Mouse (Mus musculus) kidney, adult 2 months (tissue): ENCODE measurements around the gene Akr1b3. TPM values are rescaled to one million over a fixed set of nuclear protein-coding genes. Genes with fewer than 3 reads are reported as not detected.
"Not testable (repeated sequence)": the region's sequence is repeated elsewhere in the genome, so short reads cannot be mapped to it uniquely, and the experiment has no call there.

Source experiments
- DNase-seq: peaks from one replicate; pipeline ENCODE4 v3.0.0; 2021
- H3K27ac ChIP-seq: fragments of 200-500 bp; 2 replicates; pipeline ENCODE4 v1.5.1; 2012; ENCODE audit warnings: low read depth, low read length, control low read depth, inconsistent platforms; ENCODE audit not compliant: insufficient read depth
- H3K27me3 ChIP-seq: fragments of 200-500 bp; replicated peaks from 2 replicates; pipeline ENCODE4 v1.6.1; 2012; ENCODE audit warnings: mild to moderate bottlenecking, moderate library complexity, low read length, inconsistent platforms; ENCODE audit not compliant: control insufficient read depth, insufficient read depth
- H3K36me3 ChIP-seq: fragments of 200-500 bp; 2 replicates; pipeline ENCODE4 v1.6.1; 2012; ENCODE audit warnings: mild to moderate bottlenecking, moderate library complexity, low read length, inconsistent platforms; ENCODE audit not compliant: control insufficient read depth, insufficient read depth
- H3K4me1 ChIP-seq: fragments of 200-500 bp; 2 replicates; pipeline ENCODE4 v1.6.1; 2011; ENCODE audit warnings: low read length; ENCODE audit not compliant: control insufficient read depth, insufficient read depth
- H3K4me3 ChIP-seq: fragments of 200-500 bp; 2 replicates; pipeline ENCODE4 v1.5.1; 2011; ENCODE audit warnings: mild to moderate bottlenecking, low read depth, low read length, control low read depth; ENCODE audit not compliant: insufficient read depth
- CTCF ChIP-seq: fragments of 200-500 bp; conservative IDR thresholded peaks from 2 replicates; pipeline ENCODE4 v1.5.1; 2011; ENCODE audit warnings: low read depth, mild to moderate bottlenecking, control low read depth, low read length, moderate library complexity, mixed read lengths; ENCODE audit not compliant: insufficient read depth, insufficient read length
- POLR2A ChIP-seq: fragments of 200-500 bp; IDR thresholded peaks from one replicate; pipeline ENCODE4 v1.6.1; 2011; ENCODE audit warnings: low read depth, low read length, control low read depth
- WGBS: fragments of 180-500 bp; shearing (Covaris S2); methylation state at CpG from one replicate; pipeline ENCODE4 v1.1.7; 2018; 5-methylcytosine and 5-hydroxymethylcytosine counted together
- polyA plus RNA-seq: library from polyadenylated mRNA; depleted of rRNA; stranded (reverse); fragments of >200 nt; gene quantifications from 2 replicates; pipeline ENCODE4 v1.2.3, GENCODE M21; 2012

The Akr1b3 gene
- polyA plus RNA-seq, 1 experiment: 208 TPM

DNA sequence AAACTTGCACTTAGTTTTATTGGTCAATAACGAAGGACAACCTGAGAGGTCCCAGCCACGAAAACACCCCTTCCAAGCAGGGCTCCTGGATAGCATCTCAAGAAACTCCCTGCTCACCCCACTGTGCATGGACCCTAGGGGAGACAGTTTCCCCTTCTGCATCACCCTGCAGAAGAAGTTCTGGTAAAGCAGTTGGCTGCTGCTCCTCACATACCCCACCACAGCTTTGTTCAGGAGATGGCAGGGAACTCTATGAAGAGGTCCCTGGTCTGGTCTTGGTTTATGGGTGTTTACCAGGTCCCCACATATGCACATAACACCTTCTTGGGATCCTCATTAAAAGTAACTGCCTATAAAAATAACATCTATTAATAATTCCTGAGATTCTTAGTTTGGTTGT lies 25.2 kb upstream of the Akr1b3 start:
- no peak overlapping the region for H3K4me3 ChIP-seq
- no peak overlapping the region for H3K27ac ChIP-seq
- no peak for TF ChIP-seq POLR2A
- TF ChIP-seq CTCF: no peak
- H3K27me3 ChIP-seq: no peaks in the 10 kb centered on the region
- no peaks in the 10 kb centered on the region for H3K36me3 ChIP-seq
- no peak for DNase-seq
- H3K4me1 ChIP-seq: no peaks in the 10 kb centered on the region
- 88% methylated on average over 2 of the region's 2 CpGs for WGBS

DNA sequence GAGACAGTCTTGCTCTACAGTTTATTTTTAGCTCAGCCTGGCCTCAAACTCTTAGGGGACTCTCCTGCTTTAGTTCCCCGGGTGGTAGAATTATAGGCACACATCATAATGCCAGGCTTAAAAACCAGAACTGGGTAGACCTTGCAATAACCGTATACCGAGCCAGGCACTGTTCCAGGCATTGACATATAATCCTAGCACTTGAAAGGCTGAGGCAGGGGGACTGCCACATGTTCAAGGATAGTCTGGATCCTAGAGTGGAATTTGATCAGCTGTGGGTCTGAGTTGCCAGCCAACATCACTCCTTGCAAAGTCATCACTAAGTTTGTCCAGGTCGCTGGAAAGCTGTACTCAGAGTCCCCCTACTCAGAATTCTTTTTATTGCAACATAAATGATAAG lies 24.7 kb upstream of the Akr1b3 start:
- Histone ChIP-seq H3K27ac (no peak overlapping the region), H3K4me1 (no peaks in the 10 kb centered on the region), H3K27me3 (no peaks in the 10 kb centered on the region), H3K4me3 (no peak overlapping the region), H3K36me3 (no peaks in the 10 kb centered on the region)
- 86% methylated on average over 4 of the region's 4 CpGs for WGBS
- no peak for TF ChIP-seq POLR2A
- TF ChIP-seq CTCF: no peak
- DNase-seq: no peak

DNA sequence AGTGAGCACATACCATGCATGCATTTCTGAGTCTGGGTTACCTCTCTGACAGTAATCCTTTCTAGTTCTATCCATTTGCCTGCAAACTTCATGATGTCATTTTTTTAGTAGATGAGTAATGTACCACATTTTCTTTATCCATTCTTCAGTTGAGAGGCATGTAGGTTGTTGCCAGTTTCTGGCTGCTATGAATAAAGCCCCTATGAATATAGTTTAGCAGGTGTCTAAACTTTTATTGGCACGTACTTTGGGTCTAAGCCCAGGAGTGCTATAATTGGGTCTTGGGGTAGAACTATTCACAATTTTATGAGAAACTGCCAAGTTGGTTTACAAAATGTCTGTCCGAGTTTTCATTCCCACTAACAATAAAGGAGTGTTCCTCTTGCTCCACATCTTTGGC lies 20.5 kb upstream of the Akr1b3 start:
- 93% methylated on average over 2 of the region's 2 CpGs for WGBS
- no peaks in the 10 kb centered on the region for H3K27me3 ChIP-seq
- DNase-seq: no peak
- no peak overlapping the region for H3K4me3 ChIP-seq
- TF ChIP-seq CTCF (no peak), POLR2A (no peak)
- H3K4me1 ChIP-seq: no peaks in the 10 kb centered on the region
- H3K36me3 ChIP-seq: no peaks in the 10 kb centered on the region
- H3K27ac ChIP-seq: no peak overlapping the region

DNA sequence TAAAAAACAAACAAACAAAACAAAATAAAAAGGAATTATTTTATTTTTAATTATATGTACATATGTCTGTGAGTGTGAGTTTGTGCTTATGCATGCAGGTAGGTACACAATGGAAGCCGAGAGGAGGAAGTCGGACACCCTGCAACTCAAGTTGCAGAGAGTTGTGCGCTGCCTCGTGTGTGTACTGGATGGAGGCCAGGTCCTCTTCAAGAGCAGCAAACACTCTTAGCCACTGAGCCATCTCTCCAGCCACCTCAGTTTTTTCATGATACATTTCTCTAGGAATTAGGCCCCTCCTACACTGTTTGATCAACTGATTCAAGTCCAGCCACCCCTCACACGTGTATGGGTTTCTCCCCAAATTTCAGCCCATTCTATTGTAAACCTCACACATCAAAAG lies 17.4 kb upstream of the Akr1b3 start:
- no peak overlapping the region for H3K4me3 ChIP-seq
- H3K27me3 ChIP-seq: no peaks in the 10 kb centered on the region
- H3K4me1 ChIP-seq: no peaks in the 10 kb centered on the region
- H3K36me3 ChIP-seq: no peaks in the 10 kb centered on the region
- peak; percentile 40 for DNase-seq
- TF ChIP-seq POLR2A (no peak), CTCF (no peak)
- 67% methylated on average over 5 of the region's 5 CpGs for WGBS
- no peak overlapping the region for H3K27ac ChIP-seq

DNA sequence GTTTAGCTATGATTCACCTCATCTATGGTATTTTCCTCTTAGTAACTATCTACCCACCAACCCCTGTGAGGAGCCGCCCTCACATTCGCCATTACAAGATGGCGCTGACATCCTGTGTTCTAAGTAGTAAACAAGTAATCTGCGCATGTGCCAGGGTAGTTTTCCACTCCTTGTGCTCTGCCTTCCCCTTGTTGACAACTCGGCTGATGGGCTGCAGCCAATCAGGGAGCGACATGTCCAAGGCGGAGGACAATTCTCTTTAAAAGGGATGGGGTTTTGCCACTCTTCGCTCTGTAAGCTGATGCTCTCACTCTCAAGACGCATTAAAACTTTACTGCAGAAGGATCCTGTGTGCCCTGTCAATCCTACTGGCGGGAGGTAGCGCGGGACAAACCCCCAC lies 14.5 kb upstream of the Akr1b3 start:
- not testable (repeated sequence) for H3K4me3 ChIP-seq, H3K27ac ChIP-seq, H3K36me3 ChIP-seq, H3K4me1 ChIP-seq, DNase-seq, H3K27me3 ChIP-seq
- 71% methylated on average over 12 of the region's 12 CpGs for WGBS

DNA sequence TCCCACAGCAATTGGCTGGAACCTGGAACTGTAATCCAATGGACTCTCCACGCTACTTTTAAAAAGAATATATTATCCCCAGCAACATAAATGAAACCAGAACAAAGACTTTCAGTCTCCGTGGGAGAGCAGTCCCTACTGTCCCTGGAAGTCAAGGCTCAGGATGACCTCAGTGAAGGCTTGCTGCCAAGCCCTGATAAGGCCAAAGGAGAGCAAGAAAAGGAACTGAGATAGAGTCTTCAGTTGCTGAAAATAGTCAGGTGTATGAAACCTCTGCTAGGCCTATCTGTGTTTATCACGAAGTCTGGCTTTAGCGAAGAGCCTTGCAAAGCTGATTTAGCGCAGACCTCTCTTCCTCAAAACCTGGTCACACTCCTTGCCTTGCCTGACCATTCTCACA lies 14.1 kb upstream of the Akr1b3 start:
- Histone ChIP-seq H3K36me3 (no peaks in the 10 kb centered on the region), H3K27me3 (no peaks in the 10 kb centered on the region), H3K4me3 (no peak overlapping the region), H3K27ac (no peak overlapping the region), H3K4me1 (no peaks in the 10 kb centered on the region)
- TF ChIP-seq CTCF (no peak), POLR2A (no peak)
- 90% methylated on average over 5 of the region's 5 CpGs for WGBS
- no peak for DNase-seq

DNA sequence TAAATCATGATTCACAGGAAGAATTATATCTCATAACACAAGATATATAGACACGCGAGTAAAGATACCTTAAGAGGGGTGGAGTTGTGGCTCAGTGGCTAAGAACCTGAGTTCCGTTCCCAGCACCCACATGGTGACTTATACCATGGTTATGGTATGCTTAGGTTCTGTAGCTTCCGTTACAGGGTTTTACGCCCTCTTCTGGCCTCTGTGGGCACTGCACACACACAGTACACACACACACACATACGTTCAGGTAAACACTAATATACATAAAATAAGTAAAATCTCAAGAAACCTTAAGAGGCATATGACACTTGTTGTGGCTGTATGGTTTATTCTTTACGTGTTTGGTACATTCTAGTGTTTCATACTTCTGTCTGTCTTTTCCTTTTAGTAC lies 4.8 kb upstream of the Akr1b3 start:
- no peak overlapping the region for H3K27ac ChIP-seq
- no peaks in the 10 kb centered on the region for H3K27me3 ChIP-seq
- no peaks in the 10 kb centered on the region for H3K36me3 ChIP-seq
- DNase-seq: no peak
- WGBS: 96% methylated on average over 7 of the region's 7 CpGs
- TF ChIP-seq CTCF (no peak), POLR2A (no peak)
- H3K4me3 ChIP-seq: no peak overlapping the region
- H3K4me1 ChIP-seq: no peaks in the 10 kb centered on the region

DNA sequence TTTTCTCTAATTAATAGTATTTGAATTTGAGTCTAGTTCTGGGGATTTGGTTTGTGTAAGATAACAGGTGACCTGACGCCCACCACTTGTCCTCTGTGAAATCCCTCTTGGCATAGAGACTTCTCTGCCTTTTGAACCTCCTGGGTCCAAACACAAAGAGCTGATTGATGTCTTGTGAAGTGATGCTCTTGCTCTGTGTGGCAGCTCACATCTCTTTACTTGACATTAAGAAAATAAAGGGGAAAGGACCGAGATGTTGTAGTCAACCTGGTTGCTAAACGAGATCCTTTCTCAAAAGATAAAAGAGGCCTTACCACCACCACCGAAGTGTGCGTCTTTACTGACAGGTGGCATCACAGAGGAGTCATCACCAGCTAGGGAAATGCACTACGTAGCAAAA lies 1.4 kb upstream of the Akr1b3 start:
- Histone ChIP-seq H3K36me3 (no peaks in the 10 kb centered on the region), H3K4me1 (peaks cover 2% of the 10 kb centered on the region; the same call in 1 of the 2 replicates), H3K4me3 (no peak overlapping the region), H3K27me3 (no peaks in the 10 kb centered on the region), H3K27ac (0 out of 2 replicates have a peak overlapping the region, but pooled peaks have one; percentile 59)
- no peak for TF ChIP-seq CTCF
- TF ChIP-seq POLR2A: no peak
- 89% methylated on average over 6 of the region's 6 CpGs for WGBS
- DNase-seq: no peak
